Mouse (Mus musculus) thymus, postnatal 36 days (tissue): ENCODE data around the gene Ccnd3.

Experiments used
- DNase-seq, 2 experiments: peaks; one replicate each; pipeline ENCODE4 v3.0.0; 2022; ENCODE audit warnings: mixed read lengths in 2 of 2

The Ccnd3 gene

GRCm38 (mm10) chr17:47626031-47626430 is 121.2 kb downstream of the Ccnd3 start:
- no peak for DNase-seq

DNA sequence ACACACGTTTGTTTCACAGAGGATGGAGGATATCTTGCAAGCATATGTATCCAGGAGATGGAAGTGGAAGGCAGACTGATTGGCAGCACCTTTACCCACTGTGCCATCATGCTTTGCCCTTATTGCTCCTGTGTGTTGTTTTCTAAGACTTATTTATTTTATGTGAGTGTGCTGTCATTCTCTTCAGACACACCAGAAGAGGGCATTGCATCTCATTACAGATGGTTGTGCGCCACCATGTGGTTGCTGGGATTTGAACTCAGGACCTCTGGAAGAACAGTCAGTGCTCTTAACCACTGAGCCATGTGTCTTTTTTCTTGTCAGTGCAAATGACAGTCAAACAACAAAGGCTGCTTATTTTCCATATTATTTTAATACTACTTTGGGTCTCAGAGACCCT is 122.9 kb downstream of the Ccnd3 start:
- no peak for DNase-seq

DNA sequence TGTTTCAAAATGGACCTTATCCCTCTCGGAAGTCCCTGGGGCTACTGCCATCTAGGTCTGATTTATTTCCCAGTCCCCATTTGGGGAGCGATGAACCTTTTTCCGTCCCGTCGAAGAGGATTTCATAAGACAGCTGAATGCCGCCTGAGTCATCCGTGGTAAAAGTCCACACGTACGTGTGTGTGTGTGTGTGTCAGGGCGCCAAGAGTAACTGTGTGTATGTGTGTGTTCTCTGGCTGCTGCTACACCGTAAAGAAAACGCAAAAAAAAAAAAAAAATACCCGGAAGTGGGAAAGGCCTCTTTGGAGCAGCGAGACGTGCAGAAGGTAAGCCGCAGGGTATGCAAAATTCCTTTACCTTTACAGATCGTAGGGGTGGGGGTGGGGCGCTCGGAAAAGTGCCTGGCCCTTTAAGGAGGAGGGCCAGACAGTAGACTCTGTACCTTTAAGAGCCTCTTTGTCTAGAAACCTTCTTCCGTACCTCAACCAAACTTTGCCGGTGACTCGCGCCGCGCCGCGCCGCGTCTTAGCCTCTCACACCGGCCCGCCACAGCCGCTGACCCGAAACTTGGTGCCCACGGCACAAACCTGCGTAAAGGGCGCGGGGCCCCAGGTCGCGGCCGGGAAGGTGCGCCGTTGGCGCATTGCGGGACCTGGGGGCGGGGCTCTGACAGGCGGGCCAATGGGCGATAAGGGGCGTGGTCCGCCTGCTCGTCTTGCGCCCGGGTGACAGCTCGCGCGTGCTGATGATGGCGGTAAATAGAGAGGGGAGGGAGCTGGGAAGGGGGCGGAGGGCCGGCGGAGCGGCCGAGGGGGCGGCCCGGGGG is 124.2 kb downstream of the Ccnd3 start:
- DNase-seq, result peak; percentile 95 to 96

DNA sequence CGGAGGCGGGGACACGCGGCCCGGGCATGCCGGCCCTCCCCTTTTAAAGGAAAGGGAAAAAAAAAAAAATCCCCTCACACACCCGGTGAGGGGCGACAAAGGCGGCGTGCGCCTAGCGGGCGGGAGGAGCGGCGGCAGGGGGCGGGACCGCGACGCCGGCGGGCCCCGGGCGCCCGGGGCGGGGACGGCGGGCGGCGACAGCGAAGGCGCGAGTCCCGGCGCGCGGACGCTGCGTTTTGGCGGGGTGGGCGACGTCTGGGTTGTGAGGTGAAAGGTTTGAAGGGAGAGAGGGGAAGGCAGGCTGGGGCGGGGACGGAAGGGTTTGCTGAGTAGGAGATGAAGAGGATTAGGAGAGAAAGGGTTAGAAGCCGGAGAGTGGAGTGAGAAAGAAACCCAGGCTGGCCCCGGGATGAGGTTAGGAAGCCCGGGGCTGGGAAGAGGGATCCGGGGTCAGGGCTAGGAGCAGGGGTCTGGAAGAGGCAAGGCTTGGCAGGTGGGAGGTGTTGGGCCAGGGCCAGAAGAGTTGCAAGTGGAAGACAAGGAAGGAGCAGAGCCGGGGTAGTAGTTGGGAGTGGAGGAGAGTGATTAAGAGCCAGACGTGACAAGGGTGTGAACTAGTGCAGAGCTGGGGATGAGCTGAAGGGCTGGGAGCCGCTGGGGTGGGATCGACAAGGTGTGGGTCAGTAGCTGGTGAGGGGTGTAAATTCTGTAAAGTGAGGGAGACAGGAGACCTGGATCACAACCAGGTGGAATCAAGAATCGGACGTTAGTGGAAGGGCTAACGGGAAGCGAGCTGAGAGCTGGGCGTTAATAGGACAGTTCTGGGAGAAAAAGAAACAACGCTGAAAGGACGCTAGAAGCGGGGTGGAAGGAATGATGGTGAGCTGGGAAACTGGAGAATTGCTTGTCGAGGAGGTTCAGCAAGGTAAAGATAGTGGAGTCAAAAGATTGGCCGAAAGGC is 125.1 kb downstream of the Ccnd3 start:
- no peak for DNase-seq

DNA sequence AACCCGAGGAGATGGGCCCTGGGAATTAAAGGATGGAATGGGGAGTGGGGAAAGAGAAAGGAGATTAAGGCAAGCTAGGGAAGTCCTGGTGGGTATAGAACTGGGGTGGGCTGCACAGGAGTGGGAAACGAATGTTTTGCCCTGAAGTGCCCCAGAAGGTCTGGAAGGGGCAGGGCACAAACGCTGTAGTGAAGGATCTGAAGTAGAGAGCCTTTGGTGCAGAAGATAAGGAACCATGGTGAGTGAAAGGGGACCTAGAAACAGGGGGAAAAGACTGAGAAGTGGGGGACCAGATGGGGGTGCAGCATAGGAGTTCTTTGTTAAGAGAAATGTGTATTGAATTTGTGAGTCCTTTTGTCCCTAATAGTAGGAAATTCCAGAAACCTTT is 125.8 kb downstream of the Ccnd3 start, which contains the start of gene Usp49:
Gene Usp49 (plus strand): TSS at position 13 of the 388 bp plus-strand sequence.
- no peak for DNase-seq

- DNase-seq, result no peak
These were observed 127.5 kb downstream of the Ccnd3 start for GRCm38 (mm10) chr17:47632181-47632840.

GRCm38 (mm10) chr17:47633999-47634770 is 129.3 kb downstream of the Ccnd3 start:
- DNase-seq, result no peak

GRCm38 (mm10) chr17:47642992-47643391 is 138.1 kb downstream of the Ccnd3 start:
- DNase-seq, result no peak

DNA sequence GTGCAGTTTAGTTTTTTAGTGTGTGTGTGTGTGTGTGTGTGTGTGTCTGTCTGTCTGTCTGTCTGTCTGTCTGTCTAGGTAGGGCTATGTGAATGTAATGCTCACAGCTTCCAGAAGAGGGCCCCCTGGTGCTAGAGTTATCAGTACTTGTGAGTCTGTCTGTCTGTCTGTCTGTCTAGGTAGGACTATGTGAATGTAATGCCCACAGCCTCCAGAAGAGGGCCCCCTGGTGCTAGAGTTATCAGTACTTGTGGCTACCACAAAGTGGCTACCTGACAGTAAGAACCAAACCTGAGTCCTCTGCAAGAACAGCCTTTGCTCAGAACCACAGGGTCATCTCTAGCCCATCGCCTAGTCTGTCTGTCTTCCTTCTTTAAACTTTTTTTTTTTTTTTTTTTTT is 141.8 kb downstream of the Ccnd3 start:
- DNase-seq, result peak; percentile 56 to 59

DNA sequence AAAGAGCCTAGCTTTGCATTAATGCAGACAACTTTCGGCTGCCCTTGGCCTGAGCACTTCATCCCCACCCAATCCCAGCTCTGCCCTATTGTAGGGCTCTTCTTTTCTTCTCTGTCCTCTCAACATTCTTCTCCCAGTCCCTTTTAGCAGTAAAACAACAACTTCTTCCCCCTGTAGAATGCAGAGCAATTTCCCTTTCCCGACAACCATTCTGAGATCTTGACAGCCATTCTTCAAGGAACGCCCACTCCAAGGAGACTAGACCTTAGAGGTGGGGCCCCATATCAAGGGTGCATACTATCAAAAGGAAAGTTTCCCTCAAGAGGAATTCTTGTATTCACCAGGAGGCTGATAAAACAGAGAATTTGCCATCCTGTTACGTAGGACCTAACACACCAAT is 144.1 kb downstream of the Ccnd3 start:
- DNase-seq, result no peak
